Mouse (Mus musculus) CH12.LX (cell line): ENCODE data around the gene Dnajc25.

Experiments used
- HCFC1 ChIP-seq: IDR thresholded peaks from 2 replicates; pipeline ENCODE4 v1.6.1; 2012; ENCODE audit warnings: low read depth, mild to moderate bottlenecking, inconsistent platforms, low read length, improper control_type of control experiment
- JUN ChIP-seq: IDR thresholded peaks from 2 replicates; pipeline ENCODE4 v1.6.1; 2011; ENCODE audit warnings: low read depth, mild to moderate bottlenecking, low read length, improper control_type of control experiment, moderate library complexity; ENCODE audit not compliant: insufficient read depth
- POLR2A ChIP-seq: IDR thresholded peaks from 2 replicates; pipeline ENCODE4 v1.6.1; 2011; ENCODE audit warnings: low read depth, mild to moderate bottlenecking, improper control_type of control experiment, low read length
- SMC3 ChIP-seq: IDR thresholded peaks from 2 replicates; pipeline ENCODE4 v1.6.1; 2011; ENCODE audit warnings: low read depth, low read length, improper control_type of control experiment
- TCF12 ChIP-seq: IDR thresholded peaks from 2 replicates; pipeline ENCODE4 v1.6.1; 2014; ENCODE audit warnings: low read depth, mild to moderate bottlenecking, inconsistent platforms, low read length, improper control_type of control experiment

DNA sequence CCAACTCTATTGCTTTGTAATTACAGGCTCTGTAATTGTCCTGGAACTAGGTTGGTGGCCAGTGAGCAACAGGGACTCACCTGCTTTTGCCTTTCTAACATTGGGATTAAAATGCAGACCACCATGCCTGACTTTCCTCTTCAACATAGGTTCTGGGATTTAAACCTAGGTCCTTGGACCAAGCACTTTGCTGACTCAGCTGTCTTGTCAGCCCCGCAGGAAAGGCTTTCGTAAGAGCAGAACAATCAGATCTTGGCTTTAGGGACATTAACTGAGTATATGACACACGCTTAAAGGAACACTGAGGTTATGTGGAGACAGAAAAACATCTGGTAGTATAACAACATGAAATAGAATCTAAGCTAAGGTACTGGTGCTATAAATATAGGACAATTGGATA, 63.1 kb downstream of the Dnajc25 start:
- TF ChIP-seq POLR2A (no peak), JUN (no peak), HCFC1 (no peak), SMC3 (no peak), TCF12 (no peak)
